Mouse (Mus musculus): Measurements from ENCODE around the gene Cdca8. TPM values are rescaled to one million over a fixed set of nuclear protein-coding genes. Genes with fewer than 3 reads are reported as not detected.
A peak's percentile ranks its signal among the peaks of the same experiment; 100 is the strongest.

Cdca8 gene
- polyA plus RNA-seq, 1 experiment from 2014 or later = 122 TPM

GRCm38 (mm10) chr4:124960940-124961339, 21.8 kb upstream of the Cdca8 start:
- no peak for ATAC-seq (replicated peaks; ENCODE audit: extremely low read depth, insufficient read depth, low FRiP score)
- Histone ChIP-seq H3K9me3 (replicated peaks; ENCODE audit: control insufficient read depth, low read length) (no peaks in the 10 kb centered on the region), H3K36me3 (ENCODE audit: control insufficient read depth, insufficient read depth) (no peaks in the 10 kb centered on the region), H3K4me1 (ENCODE audit: control insufficient read depth, insufficient read depth, low read length) (no peaks in the 10 kb centered on the region), H3K9ac (ENCODE audit: low read length) (no peak overlapping the region), H3K4me2 (ENCODE audit: low read depth, low read length) (no peak overlapping the region), H3K27me3 (ENCODE audit: control insufficient read depth, insufficient read depth, low read length) (no peaks in the 10 kb centered on the region), H3K27ac (ENCODE audit: low read length) (no peak overlapping the region), H3K4me3 (ENCODE audit: low read length) (no peak overlapping the region)
- WGBS = 79% methylated on average over 11 of the region's 11 CpGs

GRCm38 (mm10) chr4:124959062-124959461, 20.0 kb upstream of the Cdca8 start:
- H3K4me1 ChIP-seq (ENCODE audit: control insufficient read depth, insufficient read depth, low read length) = no peaks in the 10 kb centered on the region
- H3K27ac ChIP-seq (ENCODE audit: low read length) = no peak overlapping the region
- no peaks in the 10 kb centered on the region for H3K27me3 ChIP-seq (ENCODE audit: control insufficient read depth, insufficient read depth, low read length)
- H3K4me3 ChIP-seq (ENCODE audit: low read length) = no peak overlapping the region
- H3K4me2 ChIP-seq (ENCODE audit: low read depth, low read length) = no peak overlapping the region
- H3K9me3 ChIP-seq (replicated peaks; ENCODE audit: control insufficient read depth, low read length) = no peaks in the 10 kb centered on the region
- no peak for ATAC-seq (replicated peaks; ENCODE audit: extremely low read depth, insufficient read depth, low FRiP score)
- H3K9ac ChIP-seq (ENCODE audit: low read length) = no peak overlapping the region
- no peaks in the 10 kb centered on the region for H3K36me3 ChIP-seq (ENCODE audit: control insufficient read depth, insufficient read depth)
- WGBS = 59% methylated on average over 11 of the region's 11 CpGs

DNA sequence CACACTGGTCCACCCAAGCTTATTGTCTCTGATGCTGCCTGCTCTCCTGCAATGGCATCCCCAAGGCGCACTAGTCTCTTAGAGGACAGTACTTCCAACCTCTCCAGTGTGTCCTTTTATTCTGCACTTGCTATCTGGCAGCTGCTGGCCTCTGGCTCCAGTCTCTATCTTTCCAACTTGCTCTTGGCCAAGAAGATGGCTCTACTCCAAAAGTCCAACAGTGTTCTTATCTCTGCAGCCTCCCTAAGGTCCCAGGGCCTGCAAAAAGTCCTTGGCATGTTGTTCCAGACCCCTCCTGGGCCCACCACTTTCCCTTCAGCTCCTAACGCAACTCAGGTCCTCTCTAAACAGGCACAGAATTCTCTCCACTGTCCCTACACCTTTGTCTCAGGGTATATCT, 18.2 kb upstream of the Cdca8 start:
- no peak overlapping the region for H3K9ac ChIP-seq (ENCODE audit: low read length)
- H3K27me3 ChIP-seq (ENCODE audit: control insufficient read depth, insufficient read depth, low read length) = no peaks in the 10 kb centered on the region
- no peak for ATAC-seq (replicated peaks; ENCODE audit: extremely low read depth, insufficient read depth, low FRiP score)
- no peaks in the 10 kb centered on the region for H3K4me1 ChIP-seq (ENCODE audit: control insufficient read depth, insufficient read depth, low read length)
- H3K4me2 ChIP-seq (ENCODE audit: low read depth, low read length) = no peak overlapping the region
- H3K27ac ChIP-seq (ENCODE audit: low read length) = no peak overlapping the region
- no peaks in the 10 kb centered on the region for H3K9me3 ChIP-seq (replicated peaks; ENCODE audit: control insufficient read depth, low read length)
- no peaks in the 10 kb centered on the region for H3K36me3 ChIP-seq (ENCODE audit: control insufficient read depth, insufficient read depth)
- no peak overlapping the region for H3K4me3 ChIP-seq (ENCODE audit: low read length)
- WGBS = 57% methylated on average over 2 of the region's 2 CpGs

- no peaks in the 10 kb centered on the region for H3K27me3 ChIP-seq (ENCODE audit: control insufficient read depth, insufficient read depth, low read length)
- H3K27ac ChIP-seq (ENCODE audit: low read length) = no peak overlapping the region
- no peaks in the 10 kb centered on the region for H3K4me1 ChIP-seq (ENCODE audit: control insufficient read depth, insufficient read depth, low read length)
- no peaks in the 10 kb centered on the region for H3K9me3 ChIP-seq (replicated peaks; ENCODE audit: control insufficient read depth, low read length)
- 45% methylated on average over 4 of the region's 4 CpGs for WGBS
- no peak overlapping the region for H3K4me3 ChIP-seq (ENCODE audit: low read length)
- H3K36me3 ChIP-seq (ENCODE audit: control insufficient read depth, insufficient read depth) = no peaks in the 10 kb centered on the region
- ATAC-seq (replicated peaks; ENCODE audit: extremely low read depth, insufficient read depth, low FRiP score) = no peak
- no peak overlapping the region for H3K4me2 ChIP-seq (ENCODE audit: low read depth, low read length)
- no peak overlapping the region for H3K9ac ChIP-seq (ENCODE audit: low read length)
These were observed 14.4 kb upstream of the Cdca8 start for GRCm38 (mm10) chr4:124953546-124953945.

DNA sequence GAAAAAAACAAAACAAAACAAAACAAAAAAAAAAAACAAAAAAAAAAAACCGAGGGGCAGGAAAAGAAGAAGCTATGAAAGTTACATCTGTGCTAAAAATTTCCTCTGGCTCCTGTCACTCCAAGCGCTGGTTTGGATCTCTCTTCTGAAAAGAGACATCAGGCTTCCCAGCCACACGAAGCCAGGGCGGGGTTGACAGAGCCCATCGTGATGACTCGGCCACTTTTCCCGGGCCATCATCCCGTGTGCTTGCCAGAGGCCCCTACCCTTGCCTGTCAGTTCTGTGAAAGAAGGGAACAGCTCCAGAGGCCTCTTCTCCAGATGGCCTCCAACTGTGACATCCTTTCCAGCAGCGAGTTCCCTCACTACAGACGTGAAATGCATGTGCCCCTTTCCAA, 11.9 kb upstream of the Cdca8 start:
- Histone ChIP-seq H3K4me3 (ENCODE audit: low read length) (no peak overlapping the region), H3K4me2 (ENCODE audit: low read depth, low read length) (no peak overlapping the region), H3K27ac (ENCODE audit: low read length) (no peak overlapping the region), H3K9me3 (replicated peaks; ENCODE audit: control insufficient read depth, low read length) (no peaks in the 10 kb centered on the region), H3K27me3 (ENCODE audit: control insufficient read depth, insufficient read depth, low read length) (no peaks in the 10 kb centered on the region), H3K36me3 (ENCODE audit: control insufficient read depth, insufficient read depth) (no peaks in the 10 kb centered on the region), H3K4me1 (ENCODE audit: control insufficient read depth, insufficient read depth, low read length) (no peaks in the 10 kb centered on the region), H3K9ac (ENCODE audit: low read length) (no peak overlapping the region)
- no peak for ATAC-seq (replicated peaks; ENCODE audit: extremely low read depth, insufficient read depth, low FRiP score)
- WGBS = 33% methylated on average over 10 of the region's 10 CpGs

- 65% methylated on average over 21 of the region's 21 CpGs for WGBS
- no peak overlapping the region for H3K27ac ChIP-seq (ENCODE audit: low read length)
- 0 out of 2 replicates have a peak, but pooled peaks have one; percentile 41 for ATAC-seq (replicated peaks; ENCODE audit: extremely low read depth, insufficient read depth, low FRiP score)
These were observed 11.3 kb upstream of the Cdca8 start for GRCm38 (mm10) chr4:124950181-124951035.

DNA sequence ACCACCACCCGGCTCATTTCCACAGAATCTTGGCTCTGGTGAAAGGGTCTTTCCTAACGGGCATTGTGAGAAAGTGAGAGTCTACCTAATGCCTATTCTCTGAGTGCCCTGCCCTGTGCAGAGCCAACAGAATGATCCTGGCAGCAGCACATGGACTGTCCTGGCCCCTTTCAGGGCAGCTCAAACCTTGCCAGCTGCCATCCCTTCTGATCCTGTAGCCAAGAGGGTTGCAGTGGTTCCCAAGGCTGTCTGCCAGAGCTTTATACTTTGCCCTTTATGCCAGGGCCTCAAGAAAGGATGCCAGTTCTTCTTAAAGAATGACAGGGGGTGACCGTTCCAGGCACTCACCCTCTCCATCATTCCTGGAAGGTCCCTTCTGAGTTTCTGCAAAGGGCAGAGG, 10.4 kb upstream of the Cdca8 start:
- H3K4me3 ChIP-seq (ENCODE audit: low read length) = no peak overlapping the region
- no peak for ATAC-seq (replicated peaks; ENCODE audit: extremely low read depth, insufficient read depth, low FRiP score)
- H3K27ac ChIP-seq (ENCODE audit: low read length) = no peak overlapping the region
- WGBS = 77% methylated on average over 3 of the region's 3 CpGs
- H3K4me1 ChIP-seq (ENCODE audit: control insufficient read depth, insufficient read depth, low read length) = no peaks in the 10 kb centered on the region
- H3K9ac ChIP-seq (ENCODE audit: low read length) = no peak overlapping the region
- no peaks in the 10 kb centered on the region for H3K36me3 ChIP-seq (ENCODE audit: control insufficient read depth, insufficient read depth)
- H3K27me3 ChIP-seq (ENCODE audit: control insufficient read depth, insufficient read depth, low read length) = no peaks in the 10 kb centered on the region
- H3K9me3 ChIP-seq (replicated peaks; ENCODE audit: control insufficient read depth, low read length) = no peaks in the 10 kb centered on the region
- no peak overlapping the region for H3K4me2 ChIP-seq (ENCODE audit: low read depth, low read length)

More at GRCm38 (mm10) chr4:124950181-124951035, 11.3 kb upstream of the Cdca8 start:
- Histone ChIP-seq H3K4me3 (ENCODE audit: low read length) (no peak overlapping the region), H3K36me3 (ENCODE audit: control insufficient read depth, insufficient read depth) (no peaks in the 10 kb centered on the region), H3K27me3 (ENCODE audit: control insufficient read depth, insufficient read depth, low read length) (no peaks in the 10 kb centered on the region), H3K4me2 (ENCODE audit: low read depth, low read length) (no peak overlapping the region), H3K9me3 (replicated peaks; ENCODE audit: control insufficient read depth, low read length) (no peaks in the 10 kb centered on the region), H3K4me1 (ENCODE audit: control insufficient read depth, insufficient read depth, low read length) (no peaks in the 10 kb centered on the region), H3K9ac (ENCODE audit: low read length) (no peak overlapping the region)

DNA sequence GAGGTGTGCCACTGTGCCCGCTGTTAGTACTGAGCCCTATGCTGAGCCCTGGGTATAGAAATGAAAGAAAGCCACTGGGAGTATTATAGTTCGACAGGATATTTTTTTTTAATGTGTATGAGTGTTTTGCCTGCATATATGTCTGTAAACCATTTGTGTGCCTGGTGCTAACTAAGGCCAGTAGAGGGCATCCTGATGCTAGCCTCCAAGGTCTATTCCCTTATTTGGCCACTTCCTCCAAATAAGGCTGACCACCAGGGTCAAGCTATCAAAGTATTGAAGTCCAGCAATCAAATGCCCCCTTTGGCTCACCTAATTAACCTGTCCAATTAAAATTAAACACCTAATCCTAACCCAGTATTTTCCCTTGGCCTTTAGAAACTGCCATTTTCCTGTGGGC, 5.8 kb upstream of the Cdca8 start:
- no peak for ATAC-seq (replicated peaks; ENCODE audit: extremely low read depth, insufficient read depth, low FRiP score)

GRCm38 (mm10) chr4:124943781-124944180, 4.7 kb upstream of the Cdca8 start:
- Histone ChIP-seq H3K4me1 (ENCODE audit: control insufficient read depth, insufficient read depth, low read length) (no peaks in the 10 kb centered on the region), H3K27ac (ENCODE audit: low read length) (no peak overlapping the region), H3K27me3 (ENCODE audit: control insufficient read depth, insufficient read depth, low read length) (no peaks in the 10 kb centered on the region), H3K9me3 (replicated peaks; ENCODE audit: control insufficient read depth, low read length) (no peaks in the 10 kb centered on the region), H3K4me3 (ENCODE audit: low read length) (no peak overlapping the region), H3K36me3 (ENCODE audit: control insufficient read depth, insufficient read depth) (peaks cover 19% of the 10 kb centered on the region), H3K9ac (ENCODE audit: low read length) (no peak overlapping the region), H3K4me2 (ENCODE audit: low read depth, low read length) (no peak overlapping the region)
- 65% methylated on average over 5 of the region's 5 CpGs for WGBS
- ATAC-seq (replicated peaks; ENCODE audit: extremely low read depth, insufficient read depth, low FRiP score) = no peak

More for the DNA sequence above, 5.8 kb upstream of the Cdca8 start:
- Histone ChIP-seq H3K27ac (ENCODE audit: low read length) (no peak overlapping the region), H3K4me1 (ENCODE audit: control insufficient read depth, insufficient read depth, low read length) (no peaks in the 10 kb centered on the region), H3K36me3 (ENCODE audit: control insufficient read depth, insufficient read depth) (peaks cover 12% of the 10 kb centered on the region; the same call in 1 of the 2 replicates), H3K9me3 (replicated peaks; ENCODE audit: control insufficient read depth, low read length) (no peaks in the 10 kb centered on the region), H3K4me2 (ENCODE audit: low read depth, low read length) (no peak overlapping the region), H3K4me3 (ENCODE audit: low read length) (no peak overlapping the region), H3K9ac (ENCODE audit: low read length) (no peak overlapping the region), H3K27me3 (ENCODE audit: control insufficient read depth, insufficient read depth, low read length) (no peaks in the 10 kb centered on the region)
- WGBS = 63% methylated on average over 2 of the region's 2 CpGs
